Mouse (Mus musculus) bone marrow, adult 2 months (tissue): Measurements from ENCODE around the gene Celf6. TPM values are rescaled to one million over a fixed set of nuclear protein-coding genes. Genes with fewer than 3 reads are reported as not detected.

Source experiments
- H3K27ac ChIP-seq: fragments of 200-500 bp; 2 replicates; pipeline ENCODE4 v1.5.1; 2012; ENCODE audit warnings: low read depth, mild to moderate bottlenecking, control low read depth, inconsistent platforms, low read length; ENCODE audit not compliant: control insufficient read depth, poor library complexity, insufficient read depth
- H3K4me1 ChIP-seq: fragments of 200-500 bp; 2 replicates; pipeline ENCODE4 v1.6.1; 2011; ENCODE audit warnings: low read length; ENCODE audit not compliant: control insufficient read depth, insufficient read depth
- H3K4me3 ChIP-seq: fragments of 200-500 bp; replicated peaks from 2 replicates; pipeline ENCODE3; 2011; ENCODE audit warnings: mild to moderate bottlenecking, low read depth, low read length, control low read depth; ENCODE audit not compliant: control insufficient read depth
- CTCF ChIP-seq: fragments of 200-500 bp; IDR thresholded peaks from 2 replicates; pipeline ENCODE4 v1.5.1; 2011; ENCODE audit warnings: low read length, control low read depth; ENCODE audit not compliant: control insufficient read depth, insufficient read depth
- POLR2A ChIP-seq: fragments of 200-500 bp; IDR thresholded peaks from 2 replicates; pipeline ENCODE4 v1.6.1; 2011; ENCODE audit warnings: low read depth, mild to moderate bottlenecking, control low read depth, low read length, borderline replicate concordance; ENCODE audit not compliant: control insufficient read depth
- WGBS: fragments of 180-500 bp; shearing (Covaris S2); methylation state at CpG from one replicate; pipeline ENCODE4 v1.1.7; 2018; 5-methylcytosine and 5-hydroxymethylcytosine counted together
- polyA plus RNA-seq: library from polyadenylated mRNA; stranded (reverse); fragments of >200 nt; gene quantifications from 2 replicates; pipeline ENCODE4 v1.2.4, GENCODE M21; 2011; ENCODE audit warnings: low replicate concordance; ENCODE audit not compliant: missing spikeins, insufficient read depth, insufficient read length

Celf6 gene
- polyA plus RNA-seq, 1 experiment: not detected

DNA sequence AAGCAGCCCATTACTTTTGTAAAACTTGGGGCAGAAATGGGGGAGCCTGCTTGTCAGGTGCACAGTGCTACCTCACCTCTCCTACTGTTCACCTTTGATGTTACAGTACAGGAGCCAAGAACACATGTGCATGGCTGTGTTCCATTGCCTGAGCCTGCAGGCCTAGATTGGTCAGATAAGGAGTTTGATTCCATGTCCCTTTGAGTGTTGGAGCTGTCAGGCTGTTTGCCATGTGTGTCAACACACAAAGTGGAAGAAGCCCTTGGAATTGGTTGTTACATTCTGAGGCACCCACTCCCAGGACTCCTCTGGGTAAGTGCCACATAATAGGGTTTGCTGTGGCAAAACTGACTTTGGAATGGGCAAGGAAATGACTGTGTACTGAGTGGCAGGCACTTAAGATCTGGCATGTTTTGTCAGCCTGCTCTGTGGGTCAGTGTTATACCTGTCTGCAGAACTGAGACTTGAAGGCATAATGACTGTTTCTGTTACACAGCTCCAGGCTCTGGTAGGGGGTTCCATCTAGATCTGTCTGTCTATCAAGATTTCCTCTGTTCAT is 34.9 kb upstream of the Celf6 start:
- H3K4me1 ChIP-seq: peaks cover 7% of the 10 kb centered on the region; the same call in 1 of the 2 replicates

DNA sequence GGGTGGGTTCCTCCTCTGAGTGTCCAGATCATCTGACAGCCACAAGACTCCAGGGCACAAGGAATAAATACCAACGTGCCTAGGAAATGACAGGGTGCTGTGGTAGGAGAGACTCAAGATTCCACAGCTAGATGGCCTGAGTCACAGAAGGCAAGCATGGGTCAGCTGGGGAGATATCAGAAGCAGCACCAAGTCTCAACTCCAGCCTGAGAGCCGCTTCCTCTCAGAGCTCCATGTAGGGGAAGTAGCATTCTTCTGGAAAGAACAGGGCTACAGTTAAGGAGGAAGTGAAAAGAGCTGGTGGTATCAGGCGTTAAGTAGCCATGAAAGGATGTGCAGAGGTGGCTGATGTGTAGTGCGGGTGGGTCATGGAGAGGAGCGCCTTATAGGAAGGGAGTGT is 33.0 kb upstream of the Celf6 start:
- TF ChIP-seq CTCF: no peak
- TF ChIP-seq POLR2A: no peak
- Histone ChIP-seq H3K4me1 (peaks cover 5% of the 10 kb centered on the region; the same call in 1 of the 2 replicates), H3K27ac (peak overlapping the region; percentile 12; the same call in 1 of the 2 replicates), H3K4me3 (no peak overlapping the region)
- WGBS: 15% methylated on average over 5 of the region's 5 CpGs

More for the DNA sequence above, 34.9 kb upstream of the Celf6 start:
- peak overlapping the region; percentile 35 for H3K4me3 ChIP-seq
- no peak for TF ChIP-seq POLR2A
- no peak for TF ChIP-seq CTCF
- peak overlapping the region; percentile 7; the same call in 1 of the 2 replicates for H3K27ac ChIP-seq

DNA sequence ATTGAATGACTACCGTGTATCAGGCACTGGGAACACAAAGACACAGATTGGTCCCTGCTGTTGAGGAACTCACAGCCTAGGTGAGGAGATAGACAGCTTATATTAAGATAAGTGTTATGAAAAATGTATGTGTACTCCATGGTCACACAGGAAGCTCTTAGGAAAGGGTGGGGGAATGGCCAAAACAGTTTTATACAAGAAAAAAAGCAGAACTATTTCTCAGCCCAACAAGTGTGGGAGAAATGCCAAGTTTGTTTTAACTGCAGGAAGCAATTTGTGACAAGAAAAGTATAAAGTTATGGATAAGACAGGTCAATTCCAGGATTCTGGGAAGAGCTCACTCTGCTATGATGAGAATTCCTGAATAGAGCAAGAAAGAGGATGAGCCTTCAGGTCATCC is 29.8 kb upstream of the Celf6 start:
- H3K27ac ChIP-seq: no peak overlapping the region
- WGBS: 19% methylated on average over 1 of the region's 1 CpGs

DNA sequence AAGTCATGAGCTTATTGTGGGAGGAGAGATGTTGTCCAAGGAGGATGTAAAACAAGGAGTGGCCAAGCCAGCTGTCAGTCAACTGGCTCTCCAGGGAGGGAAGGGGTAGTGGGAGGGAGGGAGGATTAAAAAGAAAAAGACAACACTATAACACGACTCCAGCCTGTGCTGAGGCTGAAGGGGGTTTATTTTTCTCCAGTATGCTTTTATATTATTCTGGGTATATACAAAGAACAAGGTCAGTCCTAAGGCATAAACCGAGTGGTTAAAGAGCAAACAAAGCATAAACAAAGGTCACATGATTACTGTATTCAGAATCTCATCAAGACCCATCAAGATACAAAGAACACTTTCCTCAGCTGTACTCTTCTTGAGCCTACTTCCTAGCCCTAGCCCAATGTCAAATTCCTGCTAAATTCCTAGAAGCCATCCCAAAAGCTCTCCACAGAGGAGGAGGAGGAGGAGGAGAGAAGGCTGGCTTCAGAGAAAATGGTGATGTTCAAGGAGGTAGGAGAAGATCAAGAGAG is 28.7 kb upstream of the Celf6 start:
- TF ChIP-seq CTCF (no peak), POLR2A (no peak)
- Histone ChIP-seq H3K4me3 (no peak overlapping the region), H3K4me1 (peaks cover 8% of the 10 kb centered on the region), H3K27ac (no peak overlapping the region)
- WGBS: 46% methylated on average over 2 of the region's 2 CpGs

More for the DNA sequence above, 29.8 kb upstream of the Celf6 start:
- TF ChIP-seq CTCF: no peak
- no peak for TF ChIP-seq POLR2A
- peaks cover 6% of the 10 kb centered on the region for H3K4me1 ChIP-seq
- H3K4me3 ChIP-seq: no peak overlapping the region

DNA sequence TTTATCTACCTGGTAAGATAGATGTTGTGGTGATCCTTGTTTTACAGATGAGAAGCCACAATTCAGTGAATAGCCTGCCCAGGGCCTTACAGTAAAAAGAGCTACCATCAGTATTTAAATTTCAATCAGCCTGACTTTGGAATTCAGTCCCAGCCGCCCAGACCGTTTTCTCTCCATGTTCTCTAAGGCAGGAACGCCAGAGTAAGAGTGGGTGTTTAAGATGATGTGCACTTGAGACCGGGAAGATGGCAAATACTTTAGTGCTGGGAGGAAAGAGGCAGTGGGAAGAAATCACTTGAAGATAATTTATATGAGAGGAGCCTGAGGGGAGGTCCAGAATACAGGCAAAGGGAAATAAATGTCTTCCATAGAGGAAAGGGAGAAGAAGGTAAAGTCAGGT is 27.6 kb upstream of the Celf6 start:
- H3K4me3 ChIP-seq: no peak overlapping the region
- peak overlapping the region; percentile 74; the same call in 1 of the 2 replicates for H3K27ac ChIP-seq
- 82% methylated on average over 4 of the region's 4 CpGs for WGBS
- TF ChIP-seq CTCF (no peak), POLR2A (no peak)
- H3K4me1 ChIP-seq: peaks cover 6% of the 10 kb centered on the region

DNA sequence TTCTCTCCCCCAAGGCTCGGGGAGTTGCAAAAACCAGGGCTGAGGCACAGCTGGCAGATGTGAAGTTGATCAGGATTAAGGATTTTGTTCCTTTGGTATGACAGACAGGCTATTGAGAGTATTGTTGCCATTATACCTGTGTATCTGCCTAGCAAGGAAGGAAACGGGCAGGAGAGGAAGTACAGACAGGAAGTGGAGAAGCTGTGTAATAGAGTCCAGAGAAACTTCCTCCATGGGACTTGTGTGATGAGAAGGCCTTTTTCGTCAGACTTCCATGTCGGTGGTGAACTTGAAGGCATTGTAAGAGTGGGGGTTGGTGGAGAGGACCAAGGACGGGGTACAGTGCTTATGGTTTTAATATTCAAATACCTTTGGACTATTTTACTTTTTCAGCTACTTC is 26.7 kb upstream of the Celf6 start:
- 22% methylated on average over 5 of the region's 5 CpGs for WGBS
- TF ChIP-seq CTCF (no peak), POLR2A (no peak)
- Histone ChIP-seq H3K4me1 (peaks cover 6% of the 10 kb centered on the region), H3K4me3 (no peak overlapping the region), H3K27ac (peak overlapping the region; percentile 74)

DNA sequence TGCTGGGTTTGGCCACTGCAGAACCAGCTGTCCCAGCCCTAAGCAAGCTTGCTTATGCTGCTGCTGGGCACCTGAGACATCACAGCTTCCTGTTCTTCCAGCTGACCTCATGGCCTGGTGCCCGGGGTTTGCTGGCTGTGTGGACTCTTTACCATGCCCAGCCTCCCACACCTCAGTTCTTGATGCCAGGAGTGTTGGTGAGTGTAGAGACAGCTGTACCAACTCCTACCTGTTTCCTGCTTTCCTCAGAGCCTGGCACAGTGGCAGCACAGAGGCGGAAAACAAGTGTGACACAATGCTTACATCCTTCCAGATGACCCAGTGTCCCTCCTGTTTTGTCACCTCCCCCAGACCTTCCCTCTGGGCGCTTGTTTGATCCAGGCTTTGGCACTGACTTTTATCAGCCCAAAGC is 26.1 kb upstream of the Celf6 start:
- TF ChIP-seq CTCF (no peak), POLR2A (no peak)
- peaks cover 6% of the 10 kb centered on the region for H3K4me1 ChIP-seq
- no peak overlapping the region for H3K4me3 ChIP-seq
- 27% methylated on average over 3 of the region's 3 CpGs for WGBS
- H3K27ac ChIP-seq: peak overlapping the region; percentile 70

DNA sequence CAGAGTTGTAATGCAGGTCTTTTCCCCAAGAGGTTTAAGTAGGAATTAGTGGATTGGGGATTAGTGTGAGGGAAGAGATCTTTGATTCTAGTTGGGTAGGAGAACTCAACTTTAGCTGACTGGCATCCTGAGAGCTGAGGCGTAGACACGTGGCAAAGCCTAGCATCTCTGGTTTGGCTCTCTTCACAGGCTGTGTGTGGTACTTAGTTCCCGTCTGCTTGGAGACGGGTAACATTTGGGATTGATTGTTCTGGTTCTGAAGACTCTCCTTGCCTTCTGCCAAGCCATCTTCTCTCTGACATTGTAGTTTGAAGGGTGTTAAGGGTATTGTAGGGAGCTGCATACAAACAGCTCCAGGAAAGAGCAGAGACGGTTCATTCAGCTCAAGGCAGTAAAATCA is 25.1 kb upstream of the Celf6 start:
- TF ChIP-seq CTCF: no peak
- no peak for TF ChIP-seq POLR2A
- no peak overlapping the region for H3K27ac ChIP-seq
- peaks cover 5% of the 10 kb centered on the region for H3K4me1 ChIP-seq
- no peak overlapping the region for H3K4me3 ChIP-seq
- 79% methylated on average over 5 of the region's 5 CpGs for WGBS

DNA sequence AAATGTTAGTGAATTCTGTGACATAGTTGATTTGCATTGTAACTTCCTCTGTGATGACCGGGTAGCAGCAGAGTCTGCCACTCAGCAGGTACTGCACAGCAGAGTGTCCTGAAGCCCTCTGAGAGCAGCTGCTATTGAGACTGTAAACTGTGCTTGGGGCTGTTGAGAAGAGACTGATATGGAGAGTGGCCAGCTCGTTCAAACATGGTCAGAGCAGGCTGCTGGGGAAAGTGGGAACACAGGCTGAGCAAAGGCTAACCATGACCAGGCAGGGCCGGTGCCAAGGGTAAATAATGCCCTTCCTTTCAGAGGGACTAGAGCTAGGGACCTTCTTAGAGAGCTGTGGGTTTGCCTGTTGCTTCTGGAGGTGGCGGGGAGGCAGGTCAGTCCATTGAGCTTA is 24.0 kb upstream of the Celf6 start:
- Histone ChIP-seq H3K4me3 (no peak overlapping the region), H3K4me1 (peaks cover 5% of the 10 kb centered on the region), H3K27ac (no peak overlapping the region)
- no peak for TF ChIP-seq POLR2A
- TF ChIP-seq CTCF: no peak
- 67% methylated on average over 4 of the region's 4 CpGs for WGBS
